Mouse (Mus musculus) mouse embryonic stem cell (cell line): ENCODE data around the gene Olfr741.

ENCODE experiments used
- in situ Hi-C, 2 experiments: fragments of 300-500 bp; cut with MboI; formaldehyde crosslinking; loops; 1 replicate in 1 of 2; 3 replicates in 1 of 2; pipeline ENCODE4 v1.14.3; 2019 to 2020; ENCODE audit warnings: low sequenced_read_pairs in 2 of 2, low pct_unique_long_range_greater_than_20kb in 1 of 2, mixed read lengths in 1 of 2; ENCODE audit not compliant: unreplicated experiment in 1 of 2

Olfr741 gene

DNA sequence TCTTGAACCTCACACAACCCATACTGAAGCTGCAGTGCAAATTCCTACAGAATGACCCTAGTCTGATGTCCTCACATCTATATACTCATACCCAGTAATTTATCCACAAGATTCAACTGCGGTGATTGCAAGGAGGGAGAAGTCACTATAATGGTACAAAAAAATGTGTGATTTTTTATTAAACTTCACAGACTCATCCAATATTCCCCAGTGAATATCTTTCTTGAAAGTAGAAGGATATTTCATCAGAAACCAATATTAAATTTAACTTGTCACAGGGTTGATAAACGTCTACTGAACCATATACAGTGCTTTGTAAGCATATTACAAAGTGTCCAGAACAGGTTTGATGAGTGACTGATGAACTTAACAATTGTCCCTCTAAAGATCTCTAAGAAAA, at the start of gene Olfr741:
TSS of gene Olfr741 (plus strand) at position 301 of the 400 bp plus-strand sequence.
- in situ Hi-C loops: no loop called here

DNA sequence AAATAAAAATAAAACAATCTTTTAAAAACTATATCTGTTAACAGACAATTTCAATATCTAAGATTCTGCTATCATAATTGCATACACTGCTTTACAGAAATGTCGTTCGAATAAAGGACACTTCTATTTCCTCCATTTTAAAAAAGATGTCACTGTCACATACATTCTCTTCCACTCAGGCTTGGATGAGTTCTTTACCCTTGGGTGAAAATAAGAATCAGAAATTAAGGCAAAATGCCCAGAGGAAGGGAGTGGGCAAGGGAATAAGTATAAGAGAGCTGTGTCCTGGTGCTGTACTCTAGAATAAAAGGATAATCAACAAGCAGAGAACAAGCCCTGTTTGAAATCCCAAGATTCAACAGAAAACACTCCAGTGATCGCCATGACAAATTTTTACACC, 27.3 kb upstream of the Olfr741 start, which contains the start of gene Olfr740:
TSS of gene Olfr740 (plus strand) at position 301 of the 400 bp plus-strand sequence.
- in situ Hi-C loops: no loop called here

DNA sequence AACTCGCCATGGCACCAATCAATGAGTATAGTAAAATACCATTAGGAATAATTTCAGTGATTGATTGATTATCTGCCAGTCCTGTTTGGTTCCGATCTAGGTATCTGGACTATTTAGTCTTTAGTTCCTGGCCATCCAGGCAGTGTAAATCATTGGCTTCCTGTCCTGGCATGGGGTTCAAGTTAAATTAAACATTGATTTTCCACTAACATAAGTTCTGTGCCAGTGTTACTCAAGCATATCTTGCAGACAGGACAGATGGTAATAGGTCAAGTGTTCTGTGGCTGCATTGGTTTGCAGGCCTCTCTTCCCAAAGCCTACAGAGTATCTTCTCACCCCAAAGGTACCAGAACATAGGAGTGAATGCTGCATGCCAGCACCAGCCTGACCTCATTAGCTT, 5.9 kb downstream of the Olfr741 start:
- in situ Hi-C loops: no loop called here

DNA sequence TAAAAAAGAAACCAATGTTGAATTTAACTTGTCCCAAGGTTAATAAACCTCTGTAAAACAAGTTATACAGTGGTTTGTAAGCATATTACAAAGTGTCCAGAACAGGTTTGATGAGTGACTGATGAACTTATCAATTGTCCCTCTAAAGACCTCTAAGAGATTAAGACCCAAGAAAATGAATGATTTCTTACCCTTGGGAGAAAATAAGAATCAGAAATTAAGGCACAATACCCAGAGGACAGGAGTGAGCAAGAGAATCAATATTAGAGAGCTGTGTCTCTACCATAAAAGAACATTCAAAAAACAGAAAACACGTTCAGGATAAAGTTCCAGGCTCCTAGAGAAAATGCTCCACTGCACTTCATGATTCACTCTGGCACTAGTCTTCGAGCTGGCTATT, 30.8 kb downstream of the Olfr741 start, which contains the start of gene Olfr742:
TSS of gene Olfr742 (plus strand) at position 301 of the 400 bp plus-strand sequence.
- in situ Hi-C loops: no loop called here

DNA sequence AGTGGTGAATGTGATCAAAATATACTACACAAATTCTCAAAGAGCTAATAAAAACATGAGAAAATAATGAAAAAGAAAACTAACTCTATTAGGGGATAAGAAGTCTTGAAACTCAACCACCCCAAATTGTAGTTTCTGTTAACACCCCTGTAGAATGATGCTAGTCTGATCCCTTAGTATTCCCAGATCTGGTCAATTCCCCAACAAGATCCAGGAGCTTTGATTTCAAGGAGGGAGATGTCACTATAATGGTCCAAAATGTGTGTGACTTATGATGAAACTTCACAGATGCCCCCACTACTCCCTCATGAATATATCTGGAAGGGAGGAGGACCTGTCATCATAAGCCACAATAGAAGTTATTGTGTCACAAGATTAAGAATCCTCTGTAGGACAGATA, 49.0 kb downstream of the Olfr741 start, which contains the start of gene Olfr743:
TSS of gene Olfr743 (plus strand) at position 301 of the 400 bp plus-strand sequence.
- in situ Hi-C loops: no loop called here
